Mouse (Mus musculus) G1E (cell line): ENCODE results near the gene Tmem63b.

Source experiments
- CTCF ChIP-seq: IDR thresholded peaks from 2 replicates; pipeline ENCODE4 v1.5.1; 2012; ENCODE audit warnings: low read depth, low read length, inconsistent platforms, mixed read lengths
- TAL1 ChIP-seq: conservative IDR thresholded peaks from 2 replicates; pipeline ENCODE4 v1.6.1; 2012; ENCODE audit warnings: low read depth, low read length, inconsistent platforms, mixed read lengths

- TF ChIP-seq TAL1, result no peak
- no peak for TF ChIP-seq CTCF
Observed at GRCm38 (mm10) chr17:45617655-45618054, 69.0 kb downstream of the Tmem63b start.
